Mouse (Mus musculus): ENCODE data around the gene Arg2.

Gene Arg2

DNA sequence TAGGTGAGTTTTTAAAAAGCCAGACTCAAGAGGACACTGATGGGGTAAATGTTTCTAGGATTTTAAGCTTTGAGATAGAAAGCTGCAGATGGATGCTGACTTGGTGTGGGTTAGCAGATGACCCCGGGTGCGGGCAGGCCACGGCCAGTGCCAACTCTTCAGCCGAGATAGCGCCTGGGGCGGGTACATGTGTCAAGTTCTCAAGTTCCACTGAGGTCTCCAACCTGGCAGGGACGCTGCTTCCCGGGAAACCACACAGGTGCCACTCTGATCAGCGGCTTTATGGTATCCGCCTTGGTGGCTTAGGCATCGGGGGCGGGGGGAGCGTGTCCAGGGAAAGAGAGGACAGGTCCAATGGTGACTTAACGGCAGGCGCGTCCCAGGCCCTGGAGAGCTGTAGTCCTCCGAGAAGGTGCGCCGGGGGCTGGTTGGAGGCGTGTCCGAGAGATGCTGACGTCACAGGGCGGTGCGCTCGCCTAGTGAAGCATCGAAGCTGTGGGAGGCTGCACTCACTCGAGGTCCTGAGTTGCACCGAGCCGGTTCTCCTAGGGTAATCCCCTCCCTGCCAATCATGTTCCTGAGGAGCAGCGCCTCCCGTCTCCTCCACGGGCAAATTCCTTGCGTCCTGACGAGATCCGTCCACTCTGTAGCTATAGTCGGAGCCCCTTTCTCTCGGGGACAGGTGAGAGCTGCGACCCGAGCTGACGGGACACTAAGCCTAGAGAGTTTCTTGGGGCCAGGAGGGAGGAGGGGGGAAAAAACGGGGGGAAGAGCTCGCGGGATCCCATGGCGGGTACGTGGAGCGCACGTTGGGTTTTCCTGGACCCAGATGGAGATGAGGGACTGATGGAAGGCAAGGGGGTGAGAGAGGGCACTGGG, at the start of gene Arg2:
Arg2 (plus strand) TSS at position 479 of the 879 bp plus-strand sequence.
- DNase-seq, result peak; percentile 90

DNA sequence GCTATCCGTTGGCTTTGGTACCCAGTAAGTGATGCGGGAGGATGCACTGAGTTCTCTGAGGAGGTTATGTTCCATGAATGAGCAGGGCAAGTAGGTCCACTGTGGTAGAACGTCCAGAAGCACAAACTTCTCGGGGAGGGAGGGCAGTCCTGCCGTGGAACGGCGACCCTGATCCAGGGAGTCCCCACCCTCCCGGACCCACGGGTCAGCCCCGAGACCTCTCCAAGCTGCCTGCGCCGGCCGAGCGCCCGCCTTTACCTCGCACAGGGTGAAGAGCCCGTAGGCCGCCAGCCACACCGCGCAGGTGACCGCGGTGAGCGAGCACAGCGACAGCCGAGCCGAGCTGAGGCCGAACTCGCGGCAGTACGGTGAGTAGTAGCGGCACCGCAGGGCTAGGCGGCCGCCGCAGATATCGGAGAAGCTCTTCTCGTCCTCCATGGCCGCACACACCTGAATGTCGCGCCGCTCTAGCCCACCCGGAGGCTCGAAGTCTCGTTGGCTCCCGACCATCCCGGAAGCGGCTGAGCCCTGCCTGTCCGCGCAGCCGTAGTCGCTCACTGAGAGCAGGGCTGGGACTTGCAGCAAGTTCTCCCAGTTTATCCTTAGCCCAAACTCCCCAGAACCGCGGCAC, 41.3 kb upstream of the Arg2 start, which contains the start of gene Pigh:
Pigh (minus strand) TSS at position 470 of the 631 bp plus-strand sequence.
- DNase-seq, result peak; percentile 90

DNA sequence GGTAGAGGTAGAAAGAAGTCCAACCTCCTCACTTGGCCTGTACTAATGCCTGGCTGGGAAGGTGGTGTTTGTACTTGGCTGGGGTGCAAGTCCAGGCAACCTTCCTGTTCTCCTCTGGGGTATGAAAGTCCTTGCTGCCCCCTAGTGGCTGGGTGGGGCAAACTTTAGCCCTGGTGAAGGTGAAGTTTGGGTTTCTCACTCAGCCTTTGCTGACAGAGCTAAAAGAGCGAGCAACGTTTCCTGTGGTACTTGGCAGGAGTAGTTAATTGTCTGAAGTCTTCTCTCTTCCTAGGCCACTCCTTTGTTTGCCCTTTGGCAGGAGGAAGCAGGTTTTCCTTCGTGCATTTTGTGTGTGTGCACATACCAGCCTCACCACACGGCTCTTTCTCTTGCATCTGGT, 38.0 kb upstream of the Arg2 start:
- DNase-seq, result peak; percentile 85

DNA sequence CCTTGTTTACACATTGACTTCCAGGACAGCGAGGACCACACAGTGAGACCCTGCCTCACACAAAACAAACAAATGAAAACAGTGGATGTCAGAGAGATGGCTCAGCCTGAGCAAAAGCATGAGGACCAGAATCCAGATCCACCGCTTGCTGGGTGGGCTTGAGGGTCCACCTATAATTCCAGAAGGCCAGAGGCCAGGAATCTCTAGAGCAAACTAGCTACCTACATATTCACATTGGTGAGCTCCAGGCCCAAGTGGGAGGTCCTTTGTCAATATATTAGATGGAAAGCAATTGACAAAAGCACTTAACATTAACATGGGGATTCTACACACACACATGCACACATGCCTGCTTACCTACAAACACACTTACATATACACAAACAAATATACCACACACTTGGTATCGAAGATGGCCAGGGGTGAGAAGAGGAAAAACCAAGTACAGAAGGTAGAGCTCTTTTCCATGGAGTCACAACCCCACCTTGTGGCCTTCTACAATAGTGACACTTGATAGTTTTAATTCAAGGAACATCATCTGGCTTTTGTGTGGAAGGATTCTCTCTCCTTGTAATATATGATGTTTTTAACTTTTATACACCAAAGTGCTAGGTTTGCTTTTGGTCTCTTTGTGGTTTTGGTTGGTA, 33.3 kb upstream of the Arg2 start:
- peak; percentile 66 to 74 for DNase-seq

DNA sequence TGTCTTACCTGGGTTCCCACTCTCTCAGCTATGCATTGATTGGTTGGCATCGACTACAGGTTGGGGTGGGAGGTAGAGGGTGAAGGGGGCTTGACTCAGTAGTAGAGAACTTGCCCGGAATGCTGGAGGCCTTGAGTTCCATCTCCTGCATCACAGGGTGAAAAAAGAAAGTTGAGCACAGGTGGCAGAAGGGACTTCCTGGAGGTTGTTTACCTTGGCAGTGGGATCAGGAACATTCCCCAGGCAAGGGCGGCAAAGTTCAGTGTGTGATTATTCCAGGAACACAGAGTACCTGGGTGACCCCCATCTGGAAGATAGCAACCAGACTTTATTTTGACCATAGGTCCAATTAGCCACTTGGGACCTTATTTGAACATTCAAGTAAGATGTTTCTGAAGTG, 26.8 kb upstream of the Arg2 start:
- DNase-seq, result no peak

DNA sequence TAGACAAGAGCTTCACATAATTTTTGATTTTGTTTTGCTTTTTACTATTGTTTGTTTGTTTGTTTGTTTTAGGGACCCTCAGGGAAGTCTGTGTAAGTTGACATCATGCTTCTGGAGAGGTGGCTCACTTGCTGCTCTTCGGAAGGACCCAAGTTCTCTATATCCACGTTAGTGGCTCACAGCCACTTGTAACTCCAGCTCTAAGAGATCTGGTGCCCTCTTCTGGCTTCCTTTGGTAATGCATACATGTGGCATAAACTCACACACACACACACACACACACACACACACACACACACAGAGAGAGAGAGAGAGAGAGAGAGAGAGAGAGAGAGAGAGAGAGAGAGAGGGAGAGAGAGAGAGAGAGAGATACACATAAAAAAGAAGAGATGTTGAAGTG, 26.0 kb upstream of the Arg2 start:
- peak; percentile 21 to 22 for DNase-seq

DNA sequence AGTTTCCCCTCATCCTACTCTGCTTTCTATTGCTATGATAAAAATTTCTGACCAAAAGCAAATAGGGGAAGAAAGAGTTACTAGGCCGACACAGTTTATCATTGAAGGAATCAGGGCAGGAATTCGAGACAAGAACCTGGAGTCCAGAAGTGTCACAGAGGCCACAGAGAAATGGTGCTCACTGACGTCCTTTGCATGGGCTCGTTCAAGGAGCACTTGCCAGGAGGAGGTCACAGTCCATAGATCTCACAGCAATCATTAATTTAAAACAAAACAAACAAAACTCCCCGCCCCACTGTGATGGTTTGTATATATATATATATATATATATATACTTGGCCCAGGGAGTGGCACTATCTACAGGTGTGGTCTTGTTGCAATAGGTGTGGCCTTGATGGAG, 25.3 kb upstream of the Arg2 start:
- DNase-seq, result no peak

DNA sequence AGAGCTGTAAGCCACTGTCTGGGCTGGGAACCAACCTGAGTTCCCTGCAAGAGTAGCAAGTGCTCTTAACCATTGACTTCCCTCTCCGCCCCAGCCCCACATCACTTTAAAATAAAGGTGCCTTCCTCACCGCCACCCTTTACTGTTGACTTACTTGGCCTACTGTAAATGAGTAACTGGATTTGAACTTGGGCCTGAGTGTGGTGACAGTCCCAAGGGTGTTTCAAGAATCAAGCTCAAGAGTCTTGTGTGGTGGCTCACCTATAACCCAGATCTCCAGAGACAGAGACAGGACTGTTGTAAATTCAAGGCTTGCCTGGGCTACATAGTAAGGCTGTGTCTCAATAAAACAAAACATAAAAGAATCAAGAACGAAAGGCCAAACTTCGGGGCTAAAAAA, 11.6 kb upstream of the Arg2 start:
- DNase-seq, result no peak

DNA sequence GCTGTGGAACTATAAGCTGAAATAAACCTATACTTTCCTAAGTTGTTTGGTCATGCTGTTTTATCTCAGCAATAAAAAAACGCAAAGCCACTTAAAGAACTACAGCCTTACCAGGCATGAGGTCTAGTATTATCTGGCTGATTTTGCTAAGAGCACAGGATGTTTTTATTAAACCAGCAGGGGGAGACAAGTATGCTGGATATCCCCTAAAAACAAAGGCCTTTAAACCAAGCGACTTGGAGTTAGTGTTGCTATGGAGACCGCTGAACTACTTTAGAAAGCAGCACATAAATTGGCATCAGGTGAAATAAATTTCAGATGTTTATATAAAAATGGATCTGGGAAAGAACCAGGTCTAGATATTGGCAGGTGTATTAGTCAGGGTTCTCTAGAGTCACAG, 7.8 kb upstream of the Arg2 start:
- peak in 1 of 2 experiments; percentile 3 for DNase-seq

DNA sequence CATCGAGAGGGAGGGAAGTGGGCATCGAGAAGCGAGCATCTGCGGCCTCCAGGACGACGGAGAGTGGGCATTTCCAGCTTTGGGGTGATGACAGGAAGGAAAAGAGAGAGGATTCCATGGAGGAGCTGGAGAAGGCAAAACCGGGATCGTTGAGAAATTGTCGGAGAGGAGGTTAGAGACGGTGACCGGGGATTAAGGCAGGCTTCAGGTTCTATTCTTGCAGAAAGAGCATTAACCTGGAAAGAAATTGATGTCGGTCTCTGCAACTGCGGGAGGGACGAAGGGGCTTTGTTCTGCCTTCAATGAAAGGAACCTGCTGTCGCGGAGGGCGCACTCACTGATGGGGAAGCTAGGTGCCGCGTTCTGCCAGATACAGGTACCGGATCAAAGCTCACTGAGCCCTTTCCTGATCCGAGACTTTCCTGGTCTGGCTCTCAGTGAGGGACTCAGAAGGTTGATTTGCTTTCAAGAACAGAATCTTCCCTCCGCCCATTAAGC, 650 bp downstream of the Arg2 start:
- peak; percentile 11 to 12 for DNase-seq

DNA sequence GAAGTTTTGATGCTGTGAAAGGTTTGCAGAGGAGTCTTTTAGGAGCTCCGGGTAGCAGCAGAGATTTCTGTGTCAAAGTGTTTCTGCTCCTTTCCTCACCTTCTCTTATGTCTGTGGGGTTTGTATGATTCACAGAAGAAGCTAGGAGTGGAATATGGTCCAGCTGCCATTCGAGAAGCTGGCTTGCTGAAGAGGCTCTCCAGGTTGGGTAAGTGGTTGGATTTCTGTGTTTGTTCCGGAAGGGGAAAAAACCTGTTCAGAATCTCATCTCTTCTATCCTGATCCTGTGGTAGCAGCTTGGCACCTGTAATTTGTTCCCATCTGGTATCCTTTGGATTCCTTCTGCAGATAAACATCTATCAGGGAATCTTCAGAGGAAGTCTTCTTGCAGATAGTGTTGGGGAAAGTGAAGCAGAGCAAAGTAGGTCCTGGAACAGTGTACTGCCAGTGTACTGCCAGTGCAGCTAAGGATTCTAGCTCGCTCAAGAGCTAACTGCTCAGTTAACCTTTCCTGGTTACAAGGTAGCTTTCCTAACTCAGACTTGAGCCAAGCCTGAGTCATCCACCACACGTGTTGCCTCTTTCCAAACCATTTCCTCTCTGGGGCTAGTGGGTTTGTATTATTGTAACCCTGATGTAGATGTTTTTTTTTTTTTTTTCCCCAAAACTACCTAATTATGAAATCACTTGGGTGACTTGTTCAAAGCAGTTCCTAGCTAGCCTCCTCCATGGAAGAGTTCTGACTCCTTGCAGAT, 1.3 kb downstream of the Arg2 start:
- DNase-seq, result no peak

DNA sequence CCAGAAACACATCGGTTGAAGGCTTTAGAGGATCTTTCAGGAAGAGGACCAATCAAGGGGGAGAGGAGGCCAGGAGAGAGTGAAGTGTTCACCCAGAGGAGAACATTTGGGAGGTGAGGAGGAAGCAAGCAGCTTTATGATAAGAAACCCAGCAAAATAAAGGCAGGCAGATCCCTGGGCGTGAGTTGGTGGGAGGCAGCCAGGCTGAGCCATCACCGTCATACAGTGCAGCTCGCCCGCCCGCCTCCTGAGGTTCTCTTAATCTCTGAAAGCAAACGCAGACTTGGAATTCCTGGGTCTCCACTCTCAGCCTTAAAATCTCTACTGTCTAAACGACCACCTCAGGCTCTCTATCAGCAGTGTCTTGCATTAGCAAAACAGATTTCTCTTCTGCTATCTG, 4.1 kb downstream of the Arg2 start:
- no peak for DNase-seq

DNA sequence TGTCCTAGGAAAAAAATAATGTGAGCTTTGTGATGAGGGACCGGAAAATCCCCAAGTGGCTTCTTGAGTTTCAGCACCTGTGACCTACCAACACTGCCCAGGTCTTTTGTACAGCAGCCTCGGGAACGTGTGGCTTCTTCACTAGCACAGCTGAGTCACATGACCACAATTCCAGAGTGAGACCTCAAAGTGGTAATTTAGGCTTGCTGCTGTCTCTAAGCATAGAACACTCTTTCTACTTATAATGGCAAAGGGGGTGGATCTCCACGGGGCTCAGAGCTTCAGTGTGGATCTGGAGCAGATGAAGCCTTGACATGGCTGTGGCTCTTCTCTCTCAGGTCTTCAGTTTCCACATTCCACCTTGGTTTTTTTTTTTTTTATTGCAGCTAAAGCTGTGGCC, 4.5 kb downstream of the Arg2 start:
- no peak for DNase-seq

DNA sequence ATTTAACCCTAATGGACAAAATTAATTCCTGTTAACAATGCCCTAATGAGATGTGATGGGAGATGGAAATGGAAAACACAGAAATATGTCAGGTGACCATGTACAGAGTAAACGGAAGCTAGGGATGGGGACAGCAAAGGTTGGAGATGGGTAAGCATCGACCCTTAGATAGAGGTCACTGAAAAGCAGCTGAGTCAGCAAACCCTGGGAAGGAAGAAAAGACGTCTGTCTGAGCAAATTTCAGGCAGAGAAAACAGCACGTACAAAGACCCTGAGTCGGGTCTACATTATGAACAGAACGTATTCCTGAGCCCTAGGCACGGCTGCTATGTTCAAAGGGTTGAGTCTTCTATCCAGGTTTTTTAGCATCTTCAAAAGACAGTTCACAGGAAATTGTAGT, 6.4 kb downstream of the Arg2 start:
- DNase-seq, result no peak

DNA sequence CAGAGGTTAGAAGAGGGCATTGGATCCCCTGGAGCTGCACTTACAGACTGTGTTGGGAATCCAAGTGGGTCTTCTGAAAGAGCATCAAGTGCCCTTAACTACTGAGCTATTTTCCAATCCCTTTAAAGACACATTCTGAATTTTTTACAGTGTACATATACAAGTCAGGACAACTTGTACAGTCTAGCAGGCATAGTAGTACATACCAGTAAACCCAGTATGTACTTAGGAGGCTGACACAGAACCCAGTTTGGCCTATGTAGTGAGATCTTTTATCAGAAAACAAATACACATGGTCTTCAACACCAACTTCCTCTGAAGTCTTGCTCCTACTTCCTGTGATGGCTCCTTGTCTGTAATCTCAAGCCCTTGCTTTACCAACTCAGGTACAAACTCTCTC, 8.4 kb downstream of the Arg2 start:
- no peak for DNase-seq

DNA sequence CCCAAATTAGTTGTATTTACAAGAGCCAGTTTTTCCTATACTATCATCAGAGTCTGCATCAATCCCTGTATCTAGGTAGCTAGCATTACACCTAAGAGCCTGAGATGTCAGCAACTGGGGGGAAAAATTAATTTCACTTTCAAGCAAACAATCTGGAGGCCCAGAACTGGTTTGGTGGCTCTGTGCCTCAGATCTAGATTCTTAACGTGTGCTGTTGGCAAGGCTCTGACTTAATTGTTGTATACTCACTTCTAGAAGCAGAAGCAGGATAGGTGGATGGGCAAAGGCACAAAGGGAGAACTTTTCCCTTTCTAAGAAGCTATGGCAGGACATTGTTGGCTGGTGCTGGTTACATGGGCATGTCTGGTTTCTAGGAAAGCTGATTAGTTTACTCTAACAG, 8.8 kb downstream of the Arg2 start:
- DNase-seq, result no peak

DNA sequence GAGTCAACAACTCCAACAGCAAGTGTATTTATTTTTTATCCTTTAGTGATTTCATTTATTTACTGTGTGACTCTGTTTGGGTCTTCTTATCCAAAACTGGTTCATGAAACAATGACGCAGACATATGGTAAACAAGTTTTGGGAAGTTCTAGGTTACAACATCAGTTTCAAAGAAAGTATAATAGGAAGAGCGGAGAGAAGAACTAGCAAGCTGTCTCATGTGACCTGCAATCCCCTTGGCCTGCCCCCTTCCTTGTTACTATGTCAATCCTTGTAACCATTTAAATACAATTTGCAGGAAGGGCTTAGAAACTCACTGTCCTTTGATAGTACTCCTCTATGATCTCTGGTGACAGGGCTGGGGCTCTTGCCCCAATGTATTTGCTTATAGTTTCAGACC, 10.2 kb downstream of the Arg2 start:
- DNase-seq, result no peak

DNA sequence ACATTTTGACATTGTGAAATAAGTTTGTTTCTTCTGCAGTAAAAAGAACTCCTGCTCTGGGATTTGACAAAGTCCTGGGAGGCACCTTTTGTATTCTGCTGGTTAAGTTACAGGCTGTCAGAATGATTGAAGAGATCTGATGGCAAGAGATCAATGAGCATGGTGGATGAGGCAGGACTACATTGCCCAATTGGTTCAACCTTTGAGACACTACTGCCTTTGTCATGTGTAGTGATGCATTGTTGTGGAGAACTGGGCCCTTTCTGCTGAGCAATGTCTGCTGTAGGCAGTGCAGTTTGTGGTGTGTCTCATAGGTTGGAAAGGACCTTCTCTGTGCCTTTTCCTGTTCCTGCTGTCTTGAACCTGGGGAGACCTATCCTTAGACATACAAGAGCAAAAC, 10.8 kb downstream of the Arg2 start:
- DNase-seq, result no peak

DNA sequence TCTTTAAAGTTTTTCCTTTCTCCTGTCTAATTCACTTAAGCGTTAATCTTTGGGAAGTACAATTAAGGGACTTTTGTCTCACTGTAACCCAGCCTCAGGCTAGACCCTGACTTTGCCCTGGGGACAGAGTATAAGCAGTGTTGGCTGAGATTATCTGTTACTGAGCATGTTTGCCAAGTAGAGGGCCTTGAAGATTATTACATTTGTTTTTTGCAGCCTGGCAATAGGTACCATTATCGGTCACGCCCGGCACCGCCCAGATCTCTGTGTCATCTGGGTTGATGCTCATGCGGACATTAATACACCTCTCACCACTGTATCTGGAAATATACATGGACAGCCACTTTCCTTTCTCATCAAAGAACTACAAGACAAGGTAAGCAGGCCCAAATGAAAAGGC, 19.1 kb downstream of the Arg2 start:
- DNase-seq, result no peak

DNA sequence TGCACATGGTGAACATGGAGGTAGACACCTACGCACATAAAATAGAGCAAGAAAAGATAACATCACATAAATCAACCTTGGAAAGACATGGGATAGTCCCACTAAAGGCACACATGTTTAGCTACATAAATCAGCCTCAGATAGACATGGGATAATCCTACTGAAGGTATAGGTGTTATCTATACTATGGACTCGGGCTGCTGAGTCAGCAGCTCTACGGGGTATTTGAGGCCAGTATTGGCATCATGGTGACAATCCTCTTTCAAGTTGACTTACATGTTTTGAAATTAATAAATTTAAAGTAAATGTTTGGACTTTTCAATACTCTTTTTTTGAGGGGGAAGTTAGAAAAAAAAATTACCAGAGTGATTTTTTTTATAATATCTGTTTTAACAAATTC, 32.3 kb downstream of the Arg2 start:
- DNase-seq, result no peak

DNA sequence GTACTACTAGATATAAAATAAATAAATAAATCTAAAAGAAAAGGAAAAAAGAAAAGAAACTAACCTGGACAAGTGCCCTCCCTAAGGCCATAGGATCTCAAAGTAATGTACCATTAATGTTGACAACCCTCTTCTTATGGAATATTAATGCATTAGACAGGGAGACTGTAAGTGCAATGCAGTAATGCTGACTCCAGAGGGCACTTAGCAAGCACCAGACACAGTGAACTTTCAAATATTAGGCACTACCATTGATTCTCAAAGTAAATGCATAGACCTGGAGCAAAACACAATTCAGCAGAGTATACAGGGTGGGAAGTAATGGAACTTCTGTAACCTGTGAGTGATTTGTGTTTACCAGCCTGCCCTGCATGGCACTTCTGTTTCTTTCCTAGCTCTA, 38.6 kb downstream of the Arg2 start:
- no peak for DNase-seq

DNA sequence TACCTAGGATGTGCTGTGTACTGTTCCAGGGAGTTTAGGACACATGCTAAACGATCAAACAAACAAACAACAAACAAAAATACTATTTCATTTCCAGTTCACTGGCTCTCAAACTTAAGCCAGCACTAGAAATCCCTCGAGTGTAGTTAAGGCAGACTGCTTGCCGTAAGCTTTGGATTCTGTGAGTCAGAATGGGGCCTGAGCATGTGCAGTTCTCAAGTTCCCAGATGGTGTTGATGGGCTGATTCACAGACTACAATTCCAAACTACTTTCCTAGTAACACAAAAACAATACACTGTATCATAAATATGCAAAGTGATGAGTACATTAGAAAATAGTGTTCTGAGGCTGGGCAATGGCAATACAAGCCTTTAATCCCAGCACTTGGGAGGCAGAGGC, 39.8 kb downstream of the Arg2 start:
- no peak for DNase-seq

All from B cell, adult 2 months (primary cell).